Comparison of ENCODE assay signal across 10 mouse cellular contexts in the genomic region with DNA sequence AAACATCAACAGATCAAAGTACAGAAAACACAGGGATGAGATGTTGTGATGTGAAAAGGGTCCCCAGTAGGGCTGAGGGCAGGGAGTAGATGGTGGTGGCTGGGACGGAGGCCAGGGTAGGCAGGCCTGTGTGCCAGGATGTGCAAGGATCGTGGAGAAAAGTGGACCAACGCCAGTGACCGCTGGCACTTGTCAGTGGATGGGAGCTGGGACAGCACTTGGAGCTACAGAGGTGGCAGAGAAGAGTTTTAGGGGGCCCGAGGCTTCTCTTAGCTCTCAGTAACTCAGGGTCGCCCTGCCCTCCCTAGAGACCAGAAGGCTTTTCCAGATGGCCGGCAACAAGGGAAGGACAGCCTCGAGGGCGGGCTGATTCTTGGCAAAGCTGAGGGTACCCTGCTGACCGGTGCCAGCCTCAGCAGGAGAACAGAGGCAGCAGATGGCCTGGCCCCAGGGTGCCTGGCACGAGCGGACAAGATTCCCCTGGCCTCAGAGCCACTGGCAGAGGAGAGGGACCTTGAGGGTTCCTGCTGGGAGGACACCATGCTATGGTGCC. TPM values are rescaled to one million over a fixed set of nuclear protein-coding genes. Genes with fewer than 3 reads are reported as not detected.
DNase-seq lines count a peak whose midpoint lies in the region; ATAC-seq and TF ChIP-seq lines count a peak whose summit lies in the region.
"Had no signal": no experiment of that assay in that cellular context is flagged by ENCODE, and none has a peak within 500 bp of the region (broad histone marks: within the 10 kb centered on the region; RNA-seq: fewer than 3 reads in every experiment).

No protein-coding gene starts in this region.

- TF ChIP-seq CTCF in kidney, adult 2 months (conservative IDR thresholded peaks at IDR 0.05; ENCODE audit: insufficient read depth, insufficient read length, low read depth, low read length), result no peak

- peaks cover 2% of the 10 kb centered on the region; the same call in 1 of the 2 replicates for H3K27me3 ChIP-seq in kidney, adult 2 months (replicated peaks; ENCODE audit: control insufficient read depth, insufficient read depth, low read length)
- H3K27me3 ChIP-seq in kidney, embryonic 15.5 days, result peaks cover 72% of the 10 kb centered on the region

- WGBS in kidney, adult 2 months, result 46% methylated on average over 12 of the region's 12 CpGs
- 60% methylated on average over 12 of the region's 12 CpGs for WGBS in kidney, embryonic 15.5 days

- H3K4me1 ChIP-seq in kidney, adult 2 months (ENCODE audit: control insufficient read depth, insufficient read depth, low read length), result peaks cover 15% of the 10 kb centered on the region; the same call in 1 of the 2 replicates
- H3K4me1 ChIP-seq in kidney, embryonic 15.5 days, result peaks cover 55% of the 10 kb centered on the region

- TF ChIP-seq POLR2A in kidney, adult 2 months (IDR thresholded peaks at IDR 0.05; ENCODE audit: low read depth, low read length), result no peak

- H3K4me2 ChIP-seq in kidney, embryonic 15.5 days, result no peak overlapping the region
- H3K4me2 ChIP-seq: embryonic facial prominence, embryonic 12.5 days; liver, embryonic 12.5 days had no signal

- H3K36me3 ChIP-seq in kidney, adult 2 months (ENCODE audit: control insufficient read depth, insufficient read depth, low read length), result no peaks in the 10 kb centered on the region
- no peaks in the 10 kb centered on the region for H3K36me3 ChIP-seq in kidney, embryonic 15.5 days
- H3K36me3 ChIP-seq: embryonic facial prominence, embryonic 12.5 days; liver, embryonic 12.5 days had no signal

- H3K9me3 ChIP-seq in kidney, embryonic 15.5 days (replicated peaks), result no peaks in the 10 kb centered on the region
- H3K9me3 ChIP-seq: embryonic facial prominence, embryonic 12.5 days; liver, embryonic 12.5 days had no signal

- no peak for ATAC-seq in kidney, embryonic 15.5 days (replicated peaks; ENCODE audit: low FRiP score)
- no peak for ATAC-seq in megakaryocyte progenitor cell, adult 5-6 weeks (replicated peaks; ENCODE audit: poor library complexity)
- ATAC-seq: liver, embryonic 12.5 days had no signal

- H3K27ac ChIP-seq in kidney, adult 2 months (ENCODE audit: insufficient read depth, low read depth, low read length), result peak overlapping the region; percentile 65; the same call in 1 of the 2 replicates
- H3K27ac ChIP-seq in kidney, embryonic 15.5 days, result no peak overlapping the region
- H3K27ac ChIP-seq: embryonic facial prominence, embryonic 12.5 days; liver, embryonic 12.5 days had no signal

- H3K9ac ChIP-seq in kidney, embryonic 15.5 days, result no peak overlapping the region
- H3K9ac ChIP-seq: embryonic facial prominence, embryonic 12.5 days; liver, embryonic 12.5 days had no signal

- H3K4me3 ChIP-seq in kidney, adult 2 months (ENCODE audit: insufficient read depth, low read depth, low read length), result no peak overlapping the region
- no peak overlapping the region for H3K4me3 ChIP-seq in kidney, embryonic 15.5 days (replicated peaks)
- H3K4me3 ChIP-seq: embryonic facial prominence, embryonic 12.5 days; liver, embryonic 12.5 days had no signal

- peak; percentile 94 for DNase-seq in kidney, adult 2 months
- DNase-seq in adrenal gland, postnatal 36 days, result peak; percentile 56 to 62
- DNase-seq in cerebellum, postnatal 25 days, result peak; percentile 99 to 100
- DNase-seq in kidney, postnatal 14 days, result peak; percentile 83
- no peak for DNase-seq in spleen, postnatal 36 days (ENCODE audit: low spot score in 2 of 2)
- DNase-seq in ovary, postnatal 14 days (ENCODE audit: low spot score), result no peak

RNA-seq across cellular contexts. Expression of gene Srcin1, which starts 32.7 kb away (rescaled TPM):
- 13.0 and 13.2 TPM in 2 replicates for polyA plus RNA-seq in kidney, adult 2 months (2012; rRNA removed)
- polyA plus RNA-seq in kidney, embryonic 15.5 days (2015; fragmentation: Nextera tagmentation; extraction: Ambion mirVana), result 0.83 and 0.85 TPM in 2 replicates
- 10 to 100 TPM in 1 of 2 experiments, 1 to 10 TPM in 1; 6.8 to 14.5 TPM for total RNA-seq in adrenal gland, postnatal 36 days (2021)
- 0.02 TPM in 1 of 2 replicates, not detected in the other for total RNA-seq in megakaryocyte progenitor cell, adult 5-6 weeks (2015)
- not detected in 2 replicates for total RNA-seq in megakaryocyte progenitor cell, adult 5-6 weeks (2017)

RNA-seq across cellular contexts. Expression of gene 4933428G20Rik, which starts 43.1 kb away (rescaled TPM):
- polyA plus RNA-seq in kidney, adult 2 months (2012; rRNA removed), result not detected in 2 replicates
- 0.49 and 0.84 TPM in 2 replicates for polyA plus RNA-seq in kidney, embryonic 15.5 days (2015; fragmentation: Nextera tagmentation; extraction: Ambion mirVana)
- under 1 TPM in 1 of 2 experiments, not detected in 1; 0.33 TPM for total RNA-seq in adrenal gland, postnatal 36 days (2021)
- total RNA-seq in megakaryocyte progenitor cell, adult 5-6 weeks (2015), result not detected in 2 replicates
- not detected in 2 replicates for total RNA-seq in megakaryocyte progenitor cell, adult 5-6 weeks (2017)

Comparison
In these comparisons a context has a peak if more than half of its experiments do, and no peak if none do; other contexts are left out.
1. DNase-seq: peak in kidney, adult 2 months (single experiment), adrenal gland, postnatal 36 days (2 of 2), cerebellum, postnatal 25 days (2 of 2) and kidney, postnatal 14 days (single experiment); none in spleen, postnatal 36 days (0 of 2) and ovary, postnatal 14 days (single experiment).
2. RNA of gene Srcin1, which starts 32.7 kb away (total RNA-seq): 6.8 to 14.5 TPM in adrenal gland, postnatal 36 days; 0.02 TPM in megakaryocyte progenitor cell, adult 5-6 weeks; every median in the first group is over 4 times any median in the second.